Mouse (Mus musculus): ENCODE measurements around the gene Mrpl4.

GRCm38 (mm10) chr9:21017177-21017575, 14.6 kb downstream of the Mrpl4 start:
- TF ChIP-seq CTCF (IDR thresholded peaks at IDR 0.05; ENCODE audit: low read depth, low read length) (no peak), GATA1 (IDR thresholded peaks at IDR 0.05; ENCODE audit: borderline replicate concordance, low read length) (no peak), TAL1 (conservative IDR thresholded peaks at IDR 0.05; ENCODE audit: low read depth, low read length) (no peak)
